Mouse (Mus musculus) NIH3T3 (cell line): ENCODE measurements around the gene Slc22a8.

ENCODE experiments used
- DNase-seq: peaks from one replicate; pipeline ENCODE4 v3.0.0-alpha.2; 2012; ENCODE audit warnings: low read depth

Gene Slc22a8

GRCm38 (mm10) chr19:8599229-8599628 is 8.2 kb downstream of the Slc22a8 start:
- DNase-seq = no peak

- no peak for DNase-seq
These were observed 10.9 kb downstream of the Slc22a8 start for GRCm38 (mm10) chr19:8601922-8602321.

DNA sequence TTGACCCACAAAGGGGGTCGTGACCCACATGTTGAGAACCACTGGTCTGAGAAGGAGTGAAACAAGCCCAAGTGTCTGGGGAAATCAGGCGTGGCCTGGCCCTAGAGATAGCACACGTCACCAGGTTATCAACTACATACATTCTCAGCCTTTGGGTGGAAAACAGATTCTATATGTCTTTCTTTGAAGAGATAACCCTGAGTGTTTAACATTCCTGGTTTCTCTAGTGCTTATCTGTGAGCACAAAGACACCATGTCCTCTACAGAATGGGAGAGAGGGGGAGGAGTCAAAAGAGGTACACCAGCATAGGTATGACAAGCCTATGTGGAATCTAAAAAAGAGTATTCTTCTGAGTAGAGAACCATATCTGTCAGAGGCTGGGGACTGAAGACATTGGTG is 11.9 kb downstream of the Slc22a8 start:
- no peak for DNase-seq

DNA sequence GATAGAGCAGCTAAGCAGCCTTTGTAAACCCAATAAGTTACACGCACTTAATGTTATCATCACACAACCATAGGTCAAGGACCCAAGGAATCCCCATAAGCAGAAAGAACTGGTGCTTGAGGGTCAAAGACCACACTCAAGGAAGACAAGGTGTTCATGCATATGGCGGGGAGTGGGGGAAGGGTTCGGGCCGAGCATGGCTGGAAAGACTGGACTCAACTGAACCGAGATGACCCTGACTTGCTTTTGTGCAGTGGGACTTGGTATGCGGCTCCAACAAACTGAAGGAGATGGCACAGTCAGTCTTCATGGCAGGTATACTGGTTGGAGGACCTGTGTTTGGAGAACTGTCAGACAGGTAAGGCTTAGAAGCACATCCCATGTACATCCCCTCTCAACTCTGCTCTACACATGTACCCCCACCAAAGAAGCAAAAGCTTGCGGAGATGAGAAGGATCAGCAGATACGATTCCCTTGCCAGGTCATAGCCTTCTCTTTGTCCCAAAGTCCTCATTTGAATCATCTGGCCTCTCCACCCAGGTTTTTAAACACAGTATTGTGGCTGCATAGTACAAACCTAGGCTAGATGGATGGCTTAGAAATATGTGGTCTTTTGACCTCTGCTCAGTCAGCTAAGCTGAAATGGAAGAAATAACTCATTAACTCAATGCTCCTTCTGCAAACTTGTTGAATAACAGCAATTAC is 13.6 kb downstream of the Slc22a8 start:
- DNase-seq = no peak

DNA sequence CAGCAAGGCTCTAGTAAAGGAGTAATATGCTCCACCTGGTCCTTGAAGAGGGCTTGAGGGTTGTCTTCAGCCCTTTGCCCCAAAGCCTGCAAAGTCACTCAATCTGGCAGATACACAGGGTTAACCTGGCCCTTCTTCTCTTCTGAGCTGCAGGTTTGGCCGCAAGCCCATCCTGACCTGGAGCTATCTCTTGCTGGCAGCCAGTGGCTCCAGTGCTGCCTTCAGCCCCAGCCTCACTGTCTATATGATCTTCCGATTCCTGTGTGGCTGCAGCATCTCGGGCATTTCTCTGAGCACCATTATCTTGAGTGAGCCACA is 14.1 kb downstream of the Slc22a8 start:
- no peak for DNase-seq

DNA sequence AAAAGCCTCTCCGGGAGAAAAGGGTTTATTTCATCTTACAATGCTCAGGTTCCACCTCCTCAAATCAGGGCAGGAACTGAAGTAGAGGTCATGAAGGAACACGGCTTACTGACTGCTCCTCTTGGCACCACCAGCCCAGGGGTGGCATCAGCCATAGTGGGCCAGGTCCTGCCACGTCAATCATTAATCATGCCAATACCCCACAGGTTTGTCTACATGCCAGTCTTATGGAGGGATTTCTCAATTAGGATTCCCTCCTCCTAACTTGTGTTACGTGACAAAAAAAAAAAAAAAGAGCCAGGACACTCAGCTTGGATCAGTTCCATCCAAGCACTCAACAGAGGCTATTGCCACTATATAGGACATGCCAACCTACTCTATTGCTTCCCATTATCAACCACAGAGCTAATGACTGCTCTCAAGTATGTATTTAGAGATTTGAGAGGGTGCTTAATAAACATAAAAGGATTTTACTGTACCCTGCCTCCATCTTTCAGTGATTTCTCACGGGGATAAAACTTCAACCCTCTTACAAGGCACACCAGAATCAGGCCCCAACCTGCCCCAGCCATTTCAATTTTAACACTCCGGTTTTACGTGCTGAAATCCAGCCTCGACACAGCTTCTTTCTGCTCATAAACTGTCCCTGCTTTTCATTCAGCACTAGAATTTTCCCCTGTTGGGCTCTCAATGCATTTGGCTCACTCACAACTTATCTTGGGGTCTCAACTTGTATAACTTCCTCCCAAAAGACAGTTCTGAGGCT is 20.5 kb downstream of the Slc22a8 start:
- DNase-seq = no peak

DNA sequence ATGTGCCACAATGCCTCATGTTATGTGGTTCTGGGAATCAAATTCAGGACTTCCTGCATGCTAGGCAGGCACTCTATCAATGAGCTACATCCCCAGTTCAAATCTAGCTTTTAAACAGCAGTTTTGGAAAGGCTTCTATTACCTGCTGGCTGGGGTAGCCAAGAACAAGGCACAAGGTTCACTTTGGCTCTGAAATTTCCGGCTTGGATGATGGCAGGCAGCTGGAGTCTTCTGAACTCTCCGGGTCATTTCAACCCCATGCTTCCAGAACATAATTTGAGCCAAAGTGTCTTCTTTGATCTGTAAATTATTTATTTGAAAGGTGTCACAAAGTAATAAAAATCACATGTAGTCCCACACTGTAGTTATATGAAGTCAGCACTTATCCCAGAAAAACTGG is 22.1 kb downstream of the Slc22a8 start:
- no peak for DNase-seq

GRCm38 (mm10) chr19:8614343-8614742 is 23.3 kb downstream of the Slc22a8 start:
- DNase-seq = no peak

- no peak for DNase-seq
These were observed 25.3 kb downstream of the Slc22a8 start for GRCm38 (mm10) chr19:8616314-8616713.

- DNase-seq = no peak
These were observed 26.9 kb downstream of the Slc22a8 start, which contains the start of gene Slc22a6 for GRCm38 (mm10) chr19:8617904-8618303. Slc22a6 (plus strand) TSS chr19:8618039.

DNA sequence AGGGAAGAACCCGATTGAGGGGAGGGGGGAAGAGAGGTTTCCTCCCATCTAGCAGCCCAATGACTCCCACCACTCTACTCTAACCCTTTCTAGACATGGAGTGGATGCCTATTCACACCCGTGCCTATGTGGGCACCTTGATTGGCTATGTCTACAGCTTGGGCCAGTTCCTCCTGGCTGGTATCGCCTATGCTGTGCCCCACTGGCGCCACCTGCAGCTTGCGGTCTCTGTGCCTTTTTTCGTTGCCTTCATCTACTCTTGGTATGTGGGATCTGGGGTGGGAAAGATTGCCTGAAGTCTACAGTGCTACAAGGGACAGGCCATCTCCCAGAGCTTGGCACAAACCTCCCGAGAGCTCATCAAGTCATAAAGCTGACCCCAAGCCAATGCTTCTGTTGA is 30.0 kb downstream of the Slc22a8 start:
- no peak for DNase-seq

- no peak for DNase-seq
These were observed 39.2 kb downstream of the Slc22a8 start for GRCm38 (mm10) chr19:8630249-8630648.

DNA sequence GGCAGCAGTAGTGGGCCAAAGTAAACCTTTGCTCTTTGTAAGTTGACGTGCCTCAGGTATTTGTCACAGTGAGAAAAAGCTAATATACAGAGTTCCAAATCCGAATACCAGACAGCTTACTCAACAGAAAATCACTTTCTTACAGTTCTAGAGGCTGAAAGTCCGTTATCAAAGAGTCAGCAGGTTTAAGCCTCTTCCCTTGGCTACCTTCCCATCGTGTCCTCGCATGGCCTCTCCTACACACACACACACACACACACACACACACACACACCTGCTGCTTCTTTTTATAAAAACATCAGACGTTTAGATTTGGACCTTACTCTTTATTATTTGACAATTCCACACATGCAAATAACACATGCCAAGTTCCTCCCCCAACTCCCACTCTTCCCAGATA is 39.8 kb downstream of the Slc22a8 start:
- DNase-seq = no peak

DNA sequence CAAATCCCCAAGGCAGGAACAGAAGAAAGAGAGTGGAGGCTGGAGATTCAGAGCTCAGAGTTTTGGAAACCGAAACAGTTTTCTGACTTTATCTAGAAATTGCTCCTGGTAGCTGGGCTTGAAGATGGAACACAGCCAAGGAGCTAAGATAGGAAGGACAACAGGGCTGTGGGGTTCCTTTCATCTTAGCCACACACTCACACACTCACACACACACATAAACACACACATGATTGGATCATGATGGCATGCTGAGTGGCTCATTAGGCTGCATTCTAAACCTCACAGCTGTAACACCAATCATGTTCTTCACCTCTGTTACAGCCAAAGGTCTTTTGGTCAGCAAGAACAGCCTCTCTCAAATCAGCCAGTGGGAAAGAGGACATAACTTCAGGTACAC is 41.0 kb downstream of the Slc22a8 start:
- DNase-seq = no peak

- no peak for DNase-seq
These were observed 51.0 kb downstream of the Slc22a8 start for GRCm38 (mm10) chr19:8642086-8642485.

- DNase-seq = no peak
These were observed 55.3 kb downstream of the Slc22a8 start for GRCm38 (mm10) chr19:8646393-8646792.

GRCm38 (mm10) chr19:8655833-8656232 is 64.8 kb downstream of the Slc22a8 start:
- DNase-seq = no peak

- no peak for DNase-seq
These were observed 65.3 kb downstream of the Slc22a8 start for GRCm38 (mm10) chr19:8656341-8656740.
